Mouse (Mus musculus): ENCODE results near the gene Gm47995.
"Not testable (repeated sequence)": the region's sequence is repeated elsewhere in the genome, so short reads cannot be mapped to it uniquely, and the experiment has no call there.

The Gm47995 gene

DNA sequence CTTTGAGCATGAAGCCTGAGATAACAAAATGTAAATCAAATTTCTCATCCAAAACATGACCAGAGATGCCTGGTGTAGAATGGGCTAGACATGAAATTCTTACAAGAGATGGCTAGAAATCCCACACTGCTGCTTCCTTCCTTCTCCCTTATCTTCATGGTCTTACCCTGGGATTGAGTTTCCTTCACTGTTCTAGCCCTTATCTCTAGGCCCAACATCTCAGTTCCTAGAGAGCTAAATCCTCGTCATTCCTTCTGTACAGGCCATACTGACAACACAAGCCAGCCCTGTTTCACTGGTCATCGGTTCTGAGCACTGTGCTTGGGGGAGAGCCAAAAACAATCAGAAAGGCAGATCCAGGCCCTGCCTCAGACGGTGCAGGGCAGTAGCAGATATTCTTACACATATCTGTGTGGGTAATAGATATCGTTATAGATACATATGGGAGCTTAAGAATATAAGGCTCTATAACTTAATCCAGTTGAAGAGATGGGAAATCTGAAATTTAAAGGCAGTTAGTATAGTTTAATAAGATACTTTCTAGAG is 11.3 kb upstream of the Gm47995 start:
- DNase-seq (ENCODE audit: low spot score): not testable (repeated sequence)

DNA sequence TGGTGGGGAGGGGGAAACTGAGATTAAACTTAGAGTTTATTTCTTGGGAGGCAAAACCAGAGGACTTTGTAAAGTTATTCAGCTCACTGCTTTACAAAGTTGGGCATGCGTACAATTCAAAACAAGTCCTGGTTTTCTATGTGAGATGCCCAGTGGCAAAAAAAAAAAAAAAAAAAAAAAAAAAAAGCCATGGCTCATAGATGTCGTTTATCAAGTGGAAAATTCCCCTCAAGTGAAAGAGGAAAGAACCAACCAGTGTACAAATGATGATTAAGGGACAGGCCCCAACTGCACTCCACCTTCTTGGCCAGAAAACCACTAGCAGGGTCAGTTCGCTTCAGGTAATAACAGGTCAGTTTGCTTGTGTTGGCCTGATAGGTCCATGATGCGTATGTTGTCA is 9.8 kb upstream of the Gm47995 start:
- no peak for DNase-seq (ENCODE audit: low spot score)

DNA sequence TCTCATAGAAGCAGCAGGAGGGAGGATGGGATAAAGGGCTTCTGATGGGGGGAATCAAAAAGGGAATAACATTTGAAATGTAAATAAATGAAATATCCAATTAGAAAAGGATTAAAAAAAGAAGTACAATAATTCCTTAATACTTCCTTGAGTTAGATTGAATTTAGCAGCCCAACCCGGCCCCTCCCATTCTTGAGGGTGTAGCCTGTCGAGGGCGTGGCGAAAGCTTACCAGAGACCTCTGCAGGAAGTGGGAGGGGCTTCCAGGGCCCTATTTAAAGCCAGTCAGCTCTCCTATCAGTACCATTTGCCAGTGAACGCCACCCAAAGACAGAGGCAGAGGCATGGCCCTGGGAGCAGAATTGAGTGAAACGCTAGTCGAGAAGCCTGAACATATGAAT is 6.2 kb upstream of the Gm47995 start, which contains the start of gene Gm8947:
Gene Gm8947 (plus strand): TSS at position 302 of the 400 bp plus-strand sequence.
- not testable (repeated sequence) for DNase-seq (ENCODE audit: low spot score)

DNA sequence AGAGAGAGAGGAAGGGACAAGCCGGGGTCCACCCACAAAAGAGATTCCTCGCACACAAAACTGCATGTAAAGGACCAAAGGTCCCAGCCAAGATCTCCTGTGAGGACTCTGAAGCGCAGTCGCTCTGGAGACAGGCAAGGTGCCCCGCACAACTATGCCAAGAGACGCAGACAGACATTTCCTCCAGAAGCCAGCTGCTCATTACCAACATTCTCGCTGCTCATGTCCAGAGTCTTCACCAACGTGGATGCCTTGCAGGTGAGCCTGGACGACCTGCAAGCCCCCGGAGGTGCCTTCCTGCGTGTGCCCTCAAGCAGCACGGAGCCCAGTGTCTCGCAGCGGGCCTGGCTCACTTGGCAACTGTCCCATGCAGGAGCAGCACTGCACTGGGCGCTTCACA is 5.5 kb upstream of the Gm47995 start:
- not testable (repeated sequence) for DNase-seq (ENCODE audit: low spot score)

DNA sequence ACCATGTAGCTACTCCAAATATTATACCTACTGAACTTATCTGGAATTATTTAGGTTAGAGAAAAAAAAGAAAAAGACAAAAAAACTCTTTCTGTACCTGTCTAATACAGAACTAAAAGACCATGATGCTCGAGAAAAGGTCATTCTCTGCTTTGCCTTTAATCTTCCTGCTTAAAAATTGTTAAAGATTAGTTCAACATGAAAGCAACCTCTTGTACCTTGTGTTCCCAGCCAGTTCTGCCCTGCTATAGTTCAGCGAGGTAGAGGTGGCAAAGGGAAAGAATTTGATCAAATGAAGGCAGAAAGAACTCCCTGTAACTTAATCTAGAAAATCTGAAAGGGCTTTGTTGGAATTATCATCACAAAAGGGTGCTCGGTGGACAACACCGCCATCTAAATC is 2.3 kb upstream of the Gm47995 start:
- DNase-seq (ENCODE audit: low spot score): not testable (repeated sequence)

DNA sequence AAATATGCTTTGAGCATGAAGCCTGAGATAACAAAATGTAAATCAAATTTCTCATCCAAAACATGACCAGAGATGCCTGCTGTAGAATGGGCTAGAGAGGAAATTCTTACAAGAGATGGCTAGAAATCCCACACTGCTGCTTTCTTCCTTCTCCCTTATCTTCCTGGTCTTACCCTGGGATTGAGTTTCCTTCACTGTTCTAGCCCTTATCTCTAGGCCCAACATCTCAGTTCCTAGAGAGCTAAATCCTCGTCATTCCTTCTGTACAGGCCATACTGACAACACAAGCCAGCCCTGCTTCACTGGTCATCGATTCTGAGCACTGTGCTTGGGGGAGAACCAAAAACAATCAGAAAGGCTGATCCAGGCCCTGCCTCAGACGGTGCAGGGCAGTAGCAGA is 1.6 kb upstream of the Gm47995 start:
- not testable (repeated sequence) for DNase-seq (ENCODE audit: low spot score)

DNA sequence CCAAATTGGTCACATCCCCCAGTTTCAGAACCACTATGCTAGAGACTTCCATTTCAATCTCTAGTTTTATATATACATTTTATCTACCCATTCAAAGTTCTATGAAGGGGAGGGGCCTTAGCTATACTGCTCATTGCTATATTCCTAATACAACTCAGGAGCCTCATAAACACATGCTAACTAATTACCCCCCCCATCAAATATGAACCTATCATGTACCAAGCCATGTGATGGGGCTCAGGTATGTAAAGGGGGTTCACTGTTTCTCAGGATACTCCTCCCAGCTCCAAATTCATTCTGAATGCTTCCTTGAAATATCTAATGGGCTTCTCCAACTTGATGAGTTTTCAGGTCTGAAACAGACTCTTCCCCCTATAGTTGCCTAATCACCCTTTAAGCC is 2.4 kb downstream of the Gm47995 start:
- not testable (repeated sequence) for DNase-seq (ENCODE audit: low spot score)

DNA sequence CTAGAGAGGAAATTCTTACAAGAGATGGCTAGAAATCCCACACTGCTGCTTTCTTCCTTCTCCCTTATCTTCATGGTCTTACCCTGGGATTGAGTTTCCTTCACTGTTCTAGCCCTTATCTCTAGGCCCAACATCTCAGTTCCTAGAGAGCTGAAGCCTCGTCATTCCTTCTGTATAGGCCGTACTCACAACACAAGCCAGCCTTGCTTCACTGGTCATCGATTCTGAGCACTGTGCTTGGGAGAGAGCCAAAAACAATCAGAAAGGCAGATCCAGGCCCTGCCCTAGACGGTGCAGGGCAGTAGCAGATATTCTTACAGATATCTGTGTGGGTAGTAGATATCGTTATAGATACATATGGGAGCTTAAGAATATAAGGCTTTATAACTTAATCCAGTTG is 4.5 kb downstream of the Gm47995 start:
- not testable (repeated sequence) for DNase-seq (ENCODE audit: low spot score)

DNA sequence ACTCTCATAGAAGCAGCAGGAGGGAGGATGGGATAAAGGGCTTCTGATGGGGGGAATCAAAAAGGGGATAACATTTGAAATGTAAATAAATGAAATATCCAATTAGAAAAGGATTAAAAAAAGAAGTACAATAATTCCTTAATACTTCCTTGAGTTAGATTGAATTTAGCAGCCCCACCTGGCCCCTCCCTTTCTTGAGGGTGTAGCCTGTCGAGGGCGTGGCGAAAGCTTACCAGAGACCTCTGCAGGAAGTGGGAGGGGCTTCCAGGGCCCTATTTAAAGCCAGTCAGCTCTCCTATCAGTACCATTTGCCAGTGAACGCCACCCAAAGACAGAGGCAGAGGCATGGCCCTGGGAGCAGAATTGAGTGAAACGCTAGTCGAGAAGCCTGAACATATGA is 5.6 kb downstream of the Gm47995 start, which contains the start of gene 3110040M04Rik:
Gene 3110040M04Rik (plus strand): TSS at position 304 of the 400 bp plus-strand sequence.
- not testable (repeated sequence) for DNase-seq (ENCODE audit: low spot score)

DNA sequence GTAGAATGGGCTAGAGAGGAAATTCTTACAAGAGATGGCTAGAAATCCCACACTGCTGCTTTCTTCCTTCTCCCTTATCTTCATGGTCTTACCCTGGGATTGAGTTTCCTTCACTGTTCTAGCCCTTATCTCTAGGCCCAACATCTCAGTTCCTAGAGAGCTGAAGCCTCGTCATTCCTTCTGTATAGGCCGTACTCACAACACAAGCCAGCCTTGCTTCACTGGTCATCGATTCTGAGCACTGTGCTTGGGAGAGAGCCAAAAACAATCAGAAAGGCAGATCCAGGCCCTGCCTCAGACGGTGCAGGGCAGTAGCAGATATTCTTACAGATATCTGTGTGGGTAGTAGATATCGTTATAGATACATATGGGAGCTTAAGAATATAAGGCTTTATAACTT is 10.2 kb downstream of the Gm47995 start:
- DNase-seq (ENCODE audit: low spot score): not testable (repeated sequence)

DNA sequence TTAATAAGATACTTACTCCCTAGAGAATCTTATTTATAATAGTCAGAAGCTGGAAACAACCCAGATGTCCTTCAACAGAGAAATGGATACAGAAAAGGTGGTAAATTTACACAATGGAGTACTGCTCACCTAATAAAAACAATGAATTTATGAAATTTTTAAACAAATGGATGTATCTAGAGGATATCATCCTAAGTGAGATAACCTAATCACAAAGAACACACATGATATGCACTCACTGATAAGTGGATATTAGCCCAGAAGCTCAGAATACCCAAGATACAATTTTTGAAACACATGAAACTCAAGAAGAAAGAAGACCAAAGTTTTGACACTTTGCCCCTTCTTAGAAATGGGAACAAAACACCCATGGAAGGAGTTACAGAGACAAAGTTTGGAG is 10.7 kb downstream of the Gm47995 start:
- DNase-seq (ENCODE audit: low spot score): not testable (repeated sequence)

DNA sequence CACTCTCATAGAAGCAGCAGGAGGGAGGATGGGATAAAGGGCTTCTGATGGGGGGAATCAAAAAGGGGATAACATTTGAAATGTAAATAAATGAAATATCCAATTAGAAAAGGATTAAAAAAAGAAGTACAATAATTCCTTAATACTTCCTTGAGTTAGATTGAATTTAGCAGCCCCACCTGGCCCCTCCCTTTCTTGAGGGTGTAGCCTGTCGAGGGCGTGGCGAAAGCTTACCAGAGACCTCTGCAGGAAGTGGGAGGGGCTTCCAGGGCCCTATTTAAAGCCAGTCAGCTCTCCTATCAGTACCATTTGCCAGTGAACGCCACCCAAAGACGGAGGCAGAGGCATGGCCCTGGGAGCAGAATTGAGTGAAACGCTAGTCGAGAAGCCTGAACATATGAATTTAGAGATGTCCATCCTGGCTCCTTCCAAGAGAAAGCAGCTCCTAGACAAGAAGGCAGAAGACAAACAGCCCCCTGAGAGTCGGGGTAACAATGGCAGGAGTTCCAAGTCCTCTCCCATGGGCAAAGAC is 11.6 kb downstream of the Gm47995 start, which contains the start of gene Gm47996:
Gene Gm47996 (plus strand): TSS at position 308 of the 532 bp plus-strand sequence.
- DNase-seq (ENCODE audit: low spot score): not testable (repeated sequence)

DNA sequence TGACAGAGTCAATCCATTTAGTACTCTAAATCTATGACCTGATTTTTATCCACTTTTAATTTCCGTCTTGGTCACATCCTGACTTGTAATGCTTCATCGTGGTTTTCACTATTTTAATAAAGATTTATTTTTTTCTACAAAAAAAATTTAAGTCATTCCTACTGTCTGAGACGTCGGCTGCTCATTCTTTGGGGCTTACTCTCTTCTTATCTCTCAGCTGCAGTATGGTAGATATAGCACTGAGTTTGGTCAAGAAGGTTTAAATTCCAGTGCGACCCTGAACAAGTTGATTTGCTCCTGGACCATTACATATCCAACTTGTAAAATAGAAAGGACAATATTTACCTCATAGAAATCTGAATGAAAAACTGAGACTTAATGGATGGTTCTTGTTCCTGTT is 13.4 kb downstream of the Gm47995 start:
- not testable (repeated sequence) for DNase-seq (ENCODE audit: low spot score)

DNA sequence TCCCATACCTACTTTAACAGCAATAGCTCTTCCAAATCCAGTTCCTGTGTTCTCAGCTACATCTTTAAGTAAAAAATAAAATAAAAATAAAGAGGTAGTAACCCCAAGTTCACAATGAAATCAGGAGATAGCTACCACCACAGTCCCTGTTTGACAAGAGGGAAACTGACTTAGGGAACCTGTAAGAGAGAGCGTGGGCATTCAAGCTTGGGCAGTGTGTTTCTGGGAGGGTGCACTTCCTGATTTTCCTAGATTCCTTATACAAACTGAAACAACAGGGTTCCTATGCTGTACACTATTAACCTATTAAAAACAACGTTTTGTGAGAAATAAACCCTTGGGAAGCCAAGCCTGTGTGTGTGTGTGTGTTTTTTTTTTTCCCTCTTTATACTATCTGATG is 16.6 kb downstream of the Gm47995 start:
- no peak for DNase-seq (ENCODE audit: low spot score)

DNA sequence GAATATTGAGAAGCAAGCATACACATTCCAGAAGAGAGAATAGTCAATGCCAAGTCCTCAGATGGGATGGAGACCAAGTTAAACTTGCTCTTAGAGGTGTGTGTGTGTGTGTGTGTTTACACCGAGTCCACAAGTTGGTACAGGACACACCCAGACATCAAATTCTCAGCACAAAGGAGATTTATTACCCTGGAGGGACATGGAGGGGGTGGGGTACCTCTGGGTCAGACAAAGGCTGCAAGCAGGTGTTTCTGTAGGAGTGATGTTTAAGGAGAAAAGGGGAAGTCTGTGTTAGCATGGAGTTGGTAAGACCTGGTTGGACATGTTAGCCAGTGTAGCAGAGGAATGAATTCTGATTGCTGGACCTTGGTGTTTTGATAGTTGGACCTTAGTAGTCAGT is 17.7 kb downstream of the Gm47995 start:
- DNase-seq (ENCODE audit: low spot score): no peak

DNA sequence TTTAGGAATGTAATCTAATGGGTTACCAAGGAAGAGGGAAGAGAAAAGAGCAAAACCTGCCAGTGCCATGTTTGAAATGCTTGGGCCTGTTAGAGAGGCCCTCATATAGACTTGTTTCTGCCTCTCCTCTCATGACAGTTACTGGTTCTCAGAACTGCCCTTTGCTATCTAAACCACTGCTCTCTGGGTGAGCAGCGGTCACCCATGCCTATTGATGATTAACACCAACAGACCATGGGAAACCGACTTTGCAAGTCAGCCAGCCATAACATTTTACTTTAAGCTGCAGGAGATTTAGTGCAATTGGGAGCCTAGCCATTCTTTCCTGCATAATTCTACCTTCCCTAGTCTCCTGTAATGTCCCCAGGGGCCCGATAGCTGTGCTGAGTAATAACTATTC is 18.2 kb downstream of the Gm47995 start:
- DNase-seq (ENCODE audit: low spot score): no peak

DNA sequence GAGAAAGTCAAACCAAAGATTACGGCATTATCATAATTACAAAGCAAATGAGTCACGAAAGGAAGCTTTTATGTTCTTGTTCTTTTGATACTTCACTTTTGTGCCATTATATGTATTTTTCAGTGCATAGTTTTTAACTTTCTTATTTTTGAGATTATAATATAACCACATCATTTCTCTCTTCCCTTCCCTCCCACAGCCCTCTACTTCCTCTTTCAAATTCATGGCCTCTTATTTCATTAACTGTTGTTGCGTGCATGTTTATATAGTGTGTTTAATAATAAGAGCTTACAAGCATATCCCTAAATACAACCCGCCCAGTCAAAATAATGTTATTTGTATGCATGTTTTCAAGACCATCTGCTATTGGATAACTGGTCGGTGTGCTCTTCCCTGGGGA is 20.8 kb downstream of the Gm47995 start:
- no peak for DNase-seq (ENCODE audit: low spot score)

DNA sequence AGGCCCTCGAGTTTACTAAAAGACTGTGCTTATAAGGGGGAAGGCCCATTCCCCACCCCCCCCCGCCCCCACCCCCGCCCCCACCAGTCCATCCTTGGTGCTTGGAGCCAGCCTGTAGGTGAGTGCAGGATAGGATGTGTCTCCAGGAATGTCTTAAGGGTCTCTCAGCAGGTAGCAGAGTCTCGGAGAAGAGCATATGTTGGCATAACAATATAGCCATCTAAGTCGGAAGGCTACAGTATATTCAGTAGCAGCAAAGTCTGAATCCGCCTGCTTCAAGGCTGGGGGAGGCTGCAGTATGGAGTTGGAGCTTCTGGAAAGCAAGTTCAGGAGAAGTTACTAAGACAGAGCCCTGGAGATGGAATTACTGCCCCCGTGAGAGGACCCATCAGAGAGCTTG is 21.9 kb downstream of the Gm47995 start:
- no peak for DNase-seq (ENCODE audit: low spot score)

DNA sequence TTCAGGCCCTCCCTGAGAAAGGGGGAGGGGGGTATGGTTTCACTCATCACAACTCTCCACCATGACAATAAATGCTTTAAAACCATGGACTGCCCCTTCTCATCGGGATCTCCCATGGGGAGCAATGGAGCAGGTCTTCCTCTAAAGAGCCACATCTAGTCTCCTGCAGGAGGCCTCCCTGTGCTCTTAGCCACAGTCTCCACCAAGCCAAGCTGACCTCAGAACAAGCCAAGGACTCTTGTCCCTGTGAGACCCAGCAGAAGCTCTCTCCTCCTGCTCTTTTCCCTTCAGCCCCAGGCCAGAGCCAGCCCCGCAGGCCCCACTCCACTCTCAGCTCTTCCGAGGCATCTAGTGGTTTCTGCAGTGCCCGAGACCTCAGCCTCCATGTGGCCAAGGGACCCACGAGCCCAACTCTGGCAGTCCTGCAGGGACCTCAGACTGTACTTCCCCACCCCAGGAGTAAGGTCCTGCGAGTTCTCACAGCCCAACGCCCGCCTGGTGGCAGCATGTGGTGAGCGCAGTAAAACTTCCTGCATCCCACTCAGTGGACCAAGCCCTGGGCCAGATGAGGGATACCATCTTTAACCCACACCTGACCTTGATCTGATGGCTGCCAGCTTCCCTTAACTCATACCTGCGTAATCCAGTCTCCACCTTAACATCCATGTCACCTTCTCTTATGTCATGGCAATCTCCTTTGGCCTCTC is 24.5 kb downstream of the Gm47995 start:
- no peak for DNase-seq (ENCODE audit: low spot score)

DNA sequence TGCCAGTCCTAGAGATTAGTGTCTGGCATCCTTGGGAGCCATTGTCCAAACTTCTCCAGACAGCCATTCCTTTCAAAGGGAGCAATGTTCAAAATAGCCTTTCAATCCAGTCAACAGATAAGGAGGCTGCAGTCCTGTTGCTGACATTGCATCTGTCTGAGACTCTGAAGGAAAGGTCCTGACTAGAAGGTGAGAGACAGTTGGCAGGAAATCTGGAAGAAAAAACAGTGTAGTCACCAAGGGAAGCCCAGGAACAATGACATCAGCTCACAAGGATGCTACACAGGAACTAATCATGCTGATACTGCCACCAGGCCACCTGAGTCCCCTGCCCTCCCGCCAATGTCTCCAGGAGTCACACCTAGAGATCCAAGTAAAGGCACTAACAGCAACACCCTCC is 25.1 kb downstream of the Gm47995 start:
- no peak for DNase-seq (ENCODE audit: low spot score)

DNA sequence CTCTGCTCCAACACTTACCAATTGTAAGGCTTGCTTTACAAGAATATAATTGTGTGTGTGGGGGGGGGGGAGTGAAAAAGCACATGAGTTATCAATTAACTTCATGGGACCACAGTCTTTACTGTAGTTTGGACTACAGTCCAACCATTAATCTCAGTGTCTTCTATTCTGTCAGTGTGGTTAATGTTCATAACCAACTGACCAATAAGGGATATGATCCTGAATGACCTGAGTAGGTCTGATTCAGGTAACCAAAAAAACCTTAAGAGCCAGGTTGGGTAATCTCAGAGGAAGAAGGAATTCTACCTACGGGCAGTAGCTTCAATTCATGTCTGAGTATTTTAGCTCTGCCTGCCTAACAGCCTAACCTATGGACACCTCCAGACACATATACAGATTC is 26.3 kb downstream of the Gm47995 start:
- no peak for DNase-seq (ENCODE audit: low spot score)

DNA sequence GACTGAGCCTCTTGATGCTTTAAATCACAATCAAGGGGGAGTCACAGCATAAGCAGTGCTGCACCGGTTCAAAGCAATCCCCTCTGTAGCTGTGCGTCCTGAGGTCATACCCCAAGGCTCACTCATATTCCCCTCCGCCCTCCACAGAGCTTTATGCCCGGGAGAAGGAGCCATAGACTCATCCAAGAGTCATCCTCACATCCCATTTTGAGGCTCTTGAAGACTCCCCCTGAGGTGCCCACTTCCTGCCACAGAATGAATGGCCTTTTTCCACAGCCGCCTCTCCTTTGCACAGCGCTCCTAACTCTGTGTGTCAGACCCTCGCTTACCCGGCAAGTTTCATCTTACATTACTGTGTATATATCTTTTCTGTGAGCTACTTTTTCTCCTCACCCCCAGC is 29.3 kb downstream of the Gm47995 start:
- no peak for DNase-seq (ENCODE audit: low spot score)

DNA sequence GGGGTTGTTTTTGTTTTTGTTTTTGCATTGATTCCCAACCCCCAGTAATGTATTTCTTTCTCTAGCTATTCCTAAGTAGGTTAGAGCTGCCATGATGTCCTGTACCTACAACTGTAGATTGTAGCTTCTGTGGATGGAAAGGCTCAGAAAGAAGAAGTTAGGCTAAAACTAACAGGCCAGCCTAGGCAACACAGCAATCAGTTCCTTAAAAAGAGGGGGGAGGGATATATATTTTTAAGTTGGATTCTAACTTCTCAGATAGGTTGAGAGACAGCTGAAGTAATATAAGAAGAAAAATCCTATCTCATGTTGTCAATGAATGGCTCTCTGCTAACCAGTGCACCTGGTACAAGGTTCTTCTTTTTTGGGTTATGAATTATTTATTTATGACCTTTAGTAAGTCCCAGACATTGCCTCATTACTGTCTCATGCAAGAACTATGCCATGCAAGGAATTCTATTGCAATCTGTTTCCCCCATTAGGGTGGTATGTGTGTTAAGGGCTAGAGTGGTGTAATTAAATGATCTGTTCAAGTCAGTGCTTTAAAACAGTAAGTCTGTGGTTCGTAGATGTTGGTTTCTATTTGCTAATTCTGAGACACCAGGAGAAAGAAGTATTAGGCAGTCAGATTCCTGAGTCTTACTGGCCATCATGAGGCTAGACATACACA is 30.2 kb downstream of the Gm47995 start:
- no peak for DNase-seq (ENCODE audit: low spot score)

Data from embryo, embryonic 10.5 days (tissue).